Mouse (Mus musculus): ENCODE results near the gene Lin7c. TPM values are rescaled to one million over a fixed set of nuclear protein-coding genes. Genes with fewer than 3 reads are reported as not detected.
A peak's percentile ranks its signal among the peaks of the same experiment; 100 is the strongest.

Gene Lin7c
- polyA plus RNA-seq, 1 experiment: 7.0 TPM

DNA sequence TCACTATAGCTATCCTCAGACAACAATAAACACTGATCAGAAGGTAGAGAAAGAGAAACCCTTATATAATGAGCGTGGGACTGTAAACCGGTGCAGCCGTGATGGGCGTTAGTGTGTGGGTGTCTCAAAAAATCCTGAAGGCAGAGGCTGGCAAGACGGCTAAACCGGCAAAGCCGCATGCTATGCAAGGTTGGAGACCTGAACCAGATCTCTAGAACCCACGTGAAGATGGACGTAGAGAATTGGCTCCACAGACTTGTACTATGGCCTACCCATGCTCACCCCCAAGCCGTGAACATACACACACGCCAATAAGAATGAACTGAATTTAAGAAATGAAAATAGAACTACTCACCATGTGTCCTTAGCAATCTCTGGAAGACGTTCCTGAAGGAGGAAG, 22.1 kb downstream of the Lin7c start:
- no peak overlapping the region for H3K4me2 ChIP-seq (ENCODE audit: low read depth)
- TF ChIP-seq POLR2AphosphoS2 (IDR thresholded peaks at IDR 0.05; ENCODE audit: insufficient read length, low read depth): no peak
- no peak for TF ChIP-seq MYOD1 (IDR thresholded peaks at IDR 0.05; ENCODE audit: control insufficient read depth in 1 of 3, insufficient read length in 2 of 3, low read depth in 2 of 3)
- no peak for TF ChIP-seq E2F4 (IDR thresholded peaks at IDR 0.05; ENCODE audit: insufficient read depth)
- no peak for TF ChIP-seq TCF12 (IDR thresholded peaks at IDR 0.05; ENCODE audit: insufficient read depth, poor library complexity, severe bottlenecking)
- TF ChIP-seq POLR2A (IDR thresholded peaks at IDR 0.05; ENCODE audit: insufficient read length, low read depth): no peak
- no peak overlapping the region for H3K4me3 ChIP-seq
- no peaks in the 10 kb centered on the region for H3K27me3 ChIP-seq (ENCODE audit: control insufficient read depth, insufficient read depth, insufficient read length)
- no peaks in the 10 kb centered on the region for H3K36me3 ChIP-seq (ENCODE audit: control insufficient read depth, insufficient read depth)
- H3K79me2 ChIP-seq (ENCODE audit: control insufficient read depth, insufficient read depth): no peaks in the 10 kb centered on the region
- no peak overlapping the region for H3ac ChIP-seq (ENCODE audit: control insufficient read depth, insufficient read length)

DNA sequence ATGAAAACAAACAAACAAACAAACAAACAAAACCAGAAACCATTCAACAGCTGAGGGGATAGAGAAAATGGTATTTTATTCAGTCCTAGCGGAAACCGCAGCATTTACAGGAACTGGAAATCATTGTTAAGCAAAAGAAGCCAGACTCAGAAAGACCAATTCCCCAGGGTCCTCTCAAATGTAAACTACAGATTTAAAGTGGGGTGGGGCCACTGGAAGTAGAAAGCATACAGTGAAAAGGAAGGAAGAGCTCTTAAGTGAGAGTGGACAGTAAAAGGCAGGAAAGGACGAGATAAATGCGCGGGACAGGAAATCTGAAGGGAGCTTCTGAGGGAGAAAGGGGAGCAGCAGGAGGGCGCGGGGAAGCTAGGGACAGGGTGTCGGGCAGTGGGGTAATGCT, 22.6 kb downstream of the Lin7c start:
- H3K79me2 ChIP-seq (ENCODE audit: control insufficient read depth, insufficient read depth): peaks cover under 1% of the 10 kb centered on the region
- H3K4me3 ChIP-seq: no peak overlapping the region
- H3K27me3 ChIP-seq (ENCODE audit: control insufficient read depth, insufficient read depth, insufficient read length): no peaks in the 10 kb centered on the region
- H3K36me3 ChIP-seq (ENCODE audit: control insufficient read depth, insufficient read depth): no peaks in the 10 kb centered on the region
- no peak overlapping the region for H3K4me2 ChIP-seq (ENCODE audit: low read depth)
- no peak overlapping the region for H3ac ChIP-seq (ENCODE audit: control insufficient read depth, insufficient read length)
- no peak for TF ChIP-seq SRF (IDR thresholded peaks at IDR 0.05; ENCODE audit: control insufficient read depth, insufficient read length, low read depth)

- Histone ChIP-seq H3K79me2 (ENCODE audit: control insufficient read depth, insufficient read depth) (peaks cover 14% of the 10 kb centered on the region), H3ac (ENCODE audit: control insufficient read depth, insufficient read length) (no peak overlapping the region), H3K36me3 (ENCODE audit: control insufficient read depth, insufficient read depth) (no peaks in the 10 kb centered on the region), H3K4me3 (no peak overlapping the region), H3K27me3 (ENCODE audit: control insufficient read depth, insufficient read depth, insufficient read length) (no peaks in the 10 kb centered on the region), H3K4me2 (ENCODE audit: low read depth) (no peak overlapping the region)
- TF ChIP-seq SRF (IDR thresholded peaks at IDR 0.05; ENCODE audit: control insufficient read depth, insufficient read length, low read depth) (no peak), MYOD1 (IDR thresholded peaks at IDR 0.05; ENCODE audit: control insufficient read depth in 1 of 3, insufficient read length in 2 of 3, low read depth in 2 of 3) (no peak), REST (IDR thresholded peaks at IDR 0.05; ENCODE audit: insufficient read depth, insufficient read length) (no peak), POLR2AphosphoS2 (IDR thresholded peaks at IDR 0.05; ENCODE audit: insufficient read length, low read depth) (no peak), TCF12 (IDR thresholded peaks at IDR 0.05; ENCODE audit: insufficient read depth, poor library complexity, severe bottlenecking) (no peak), USF1 (IDR thresholded peaks at IDR 0.05; ENCODE audit: low read depth) (no peak), POLR2A (IDR thresholded peaks at IDR 0.05; ENCODE audit: insufficient read length, low read depth) (no peak), E2F4 (IDR thresholded peaks at IDR 0.05; ENCODE audit: insufficient read depth) (no peak), MAX (IDR thresholded peaks at IDR 0.05; ENCODE audit: low read depth) (no peak), MYOG (IDR thresholded peaks at IDR 0.05; ENCODE audit: control insufficient read depth in 1 of 3, insufficient read depth in 1 of 3, insufficient read length in 2 of 3, low read depth in 2 of 3) (no peak), CEBPB (IDR thresholded peaks at IDR 0.05; ENCODE audit: insufficient read depth, poor library complexity, severe bottlenecking) (no peak), TCF3 (IDR thresholded peaks at IDR 0.05; ENCODE audit: insufficient read length, low read depth) (no peak)
Observed at GRCm38 (mm10) chr2:109914601-109915000, 23.9 kb downstream of the Lin7c start.

DNA sequence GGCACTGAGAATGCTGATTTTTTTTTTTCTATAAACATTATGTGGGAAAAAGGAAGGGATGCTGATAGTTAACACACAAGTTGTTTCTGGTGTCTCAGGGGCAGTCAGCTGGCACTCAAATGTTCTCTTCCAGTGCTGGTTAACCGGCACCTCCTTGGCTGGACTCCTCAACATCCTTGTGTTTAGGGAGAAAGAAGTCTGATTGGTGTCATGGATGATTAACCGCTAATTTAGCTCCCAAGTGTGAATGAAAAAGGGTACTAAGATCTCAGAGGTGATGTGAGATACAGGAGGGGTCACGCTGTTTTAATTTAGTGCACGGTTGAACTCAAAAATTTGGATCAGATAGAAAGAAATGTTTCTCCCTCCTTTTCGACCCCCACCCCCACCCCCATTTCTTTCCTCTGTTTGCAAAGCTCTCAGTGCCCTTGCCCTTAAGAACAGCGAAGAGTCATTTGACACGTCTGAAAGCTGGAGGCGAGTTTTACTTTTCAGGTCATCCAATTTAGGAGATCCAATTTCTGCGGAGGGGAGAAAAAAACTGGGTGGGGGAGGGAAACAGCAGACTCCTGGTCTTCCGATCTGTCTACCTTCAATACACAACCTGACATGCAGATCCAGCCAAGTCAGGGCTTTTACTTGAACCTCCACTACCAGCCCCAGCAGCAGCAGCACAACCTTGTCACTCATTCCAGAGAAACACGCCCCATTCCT, 26.3 kb downstream of the Lin7c start:
- H3K79me2 ChIP-seq (ENCODE audit: control insufficient read depth, insufficient read depth): peaks cover 38% of the 10 kb centered on the region
- peak overlapping the region; percentile 61 for H3ac ChIP-seq (ENCODE audit: control insufficient read depth, insufficient read length)
- peak overlapping the region; percentile 47 for H3K4me3 ChIP-seq
- H3K36me3 ChIP-seq (ENCODE audit: control insufficient read depth, insufficient read depth): no peaks in the 10 kb centered on the region
- TF ChIP-seq CEBPB (IDR thresholded peaks at IDR 0.05; ENCODE audit: insufficient read depth, poor library complexity, severe bottlenecking) (no peak), POLR2A (IDR thresholded peaks at IDR 0.05; ENCODE audit: insufficient read length, low read depth) (no peak), MYOD1 (IDR thresholded peaks at IDR 0.05; ENCODE audit: control insufficient read depth in 1 of 3, insufficient read length in 2 of 3, low read depth in 2 of 3) (no peak), MYOG (IDR thresholded peaks at IDR 0.05; ENCODE audit: control insufficient read depth in 1 of 3, insufficient read depth in 1 of 3, insufficient read length in 2 of 3, low read depth in 2 of 3) (no peak)
- no peaks in the 10 kb centered on the region for H3K27me3 ChIP-seq (ENCODE audit: control insufficient read depth, insufficient read depth, insufficient read length)
- peak overlapping the region; percentile 81 for H3K4me2 ChIP-seq (ENCODE audit: low read depth)

GRCm38 (mm10) chr2:109917496-109918413, 27.1 kb downstream of the Lin7c start, which contains the start of gene Lgr4:
Gene Lgr4 (plus strand): TSS chr2:109917647.
- Histone ChIP-seq H3K4me3 (peak within 1 kb of the TSS; percentile 47), H3K79me2 (ENCODE audit: control insufficient read depth, insufficient read depth) (peaks cover 45% of the 10 kb centered on the region), H3ac (ENCODE audit: control insufficient read depth, insufficient read length) (peak within 1 kb of the TSS; percentile 61), H3K4me2 (ENCODE audit: low read depth) (peak within 1 kb of the TSS; percentile 94), H3K36me3 (ENCODE audit: control insufficient read depth, insufficient read depth) (no peaks in the 10 kb centered on the region), H3K27me3 (ENCODE audit: control insufficient read depth, insufficient read depth, insufficient read length) (no peaks in the 10 kb centered on the region)
- TF ChIP-seq MYOD1 (IDR thresholded peaks at IDR 0.05; ENCODE audit: control insufficient read depth in 1 of 3, insufficient read length in 2 of 3, low read depth in 2 of 3): peak in 1 of 3 experiments; percentile 10
- TF ChIP-seq USF1 (IDR thresholded peaks at IDR 0.05; ENCODE audit: low read depth): no peak
- peak; percentile 84 for TF ChIP-seq POLR2AphosphoS2 (IDR thresholded peaks at IDR 0.05; ENCODE audit: insufficient read length, low read depth)
- TF ChIP-seq TCF12 (IDR thresholded peaks at IDR 0.05; ENCODE audit: insufficient read depth, poor library complexity, severe bottlenecking): no peak
- TF ChIP-seq SRF (IDR thresholded peaks at IDR 0.05; ENCODE audit: control insufficient read depth, insufficient read length, low read depth): no peak
- no peak for TF ChIP-seq TCF3 (IDR thresholded peaks at IDR 0.05; ENCODE audit: insufficient read length, low read depth)
- TF ChIP-seq POLR2A (IDR thresholded peaks at IDR 0.05; ENCODE audit: insufficient read length, low read depth): peak; percentile 86

Data from myocyte (in vitro differentiated cells).